Mouse (Mus musculus): ENCODE results near the gene Gm7138. TPM values are rescaled to one million over a fixed set of nuclear protein-coding genes. Genes with fewer than 3 reads are reported as not detected.

Gene Gm7138
- polyA plus RNA-seq, 1 experiment, result not detected

Other genes with a start within 250 kb of the Gm7138 start
- 1.3 TPM for gene Itgb2, start 246.7 kb downstream of the Gm7138 start, polyA plus RNA-seq (2012; fragmentation: generic; extraction: Trizol)
- 237 TPM for gene Pttg1ip, start 195.2 kb downstream of the Gm7138 start, polyA plus RNA-seq (2012; fragmentation: generic; extraction: Trizol)
- gene Sumo3, start 170.8 kb downstream of the Gm7138 start, polyA plus RNA-seq (2012; fragmentation: generic; extraction: Trizol), result 127 TPM
- gene Gm49325, start 170.7 kb downstream of the Gm7138 start, polyA plus RNA-seq (2012; fragmentation: generic; extraction: Trizol), result 8.8 TPM
- 181 TPM for gene Ube2g2, start 154.7 kb downstream of the Gm7138 start, polyA plus RNA-seq (2012; fragmentation: generic; extraction: Trizol)
- gene Tspear, start 90.4 kb downstream of the Gm7138 start, polyA plus RNA-seq (2012; fragmentation: generic; extraction: Trizol), result not detected
- not detected for gene Gm19402, start 86.2 kb downstream of the Gm7138 start, polyA plus RNA-seq (2012; fragmentation: generic; extraction: Trizol)
- not detected for gene Gm9508, start 79.7 kb downstream of the Gm7138 start, polyA plus RNA-seq (2012; fragmentation: generic; extraction: Trizol)
- not detected for gene Gm10272, start 70.3 kb downstream of the Gm7138 start, polyA plus RNA-seq (2012; fragmentation: generic; extraction: Trizol)
- not detected for gene Gm10024, start 65.5 kb downstream of the Gm7138 start, polyA plus RNA-seq (2012; fragmentation: generic; extraction: Trizol)
- not detected for gene Gm10142, start 61.1 kb downstream of the Gm7138 start, polyA plus RNA-seq (2012; fragmentation: generic; extraction: Trizol)
- not detected for gene Krtap12-1, start 56.3 kb downstream of the Gm7138 start, polyA plus RNA-seq (2012; fragmentation: generic; extraction: Trizol)
- gene Gm10100, start 50.5 kb downstream of the Gm7138 start, polyA plus RNA-seq (2012; fragmentation: generic; extraction: Trizol), result not detected
- not detected for gene Gm18596, start 34.3 kb downstream of the Gm7138 start, polyA plus RNA-seq (2012; fragmentation: generic; extraction: Trizol)
- not detected for gene Gm9736, start 25.6 kb downstream of the Gm7138 start, polyA plus RNA-seq (2012; fragmentation: generic; extraction: Trizol)
- gene Gm3233, start 17.3 kb downstream of the Gm7138 start, polyA plus RNA-seq (2012; fragmentation: generic; extraction: Trizol), result not detected
- not detected for gene Gm3238, start 5.6 kb downstream of the Gm7138 start, polyA plus RNA-seq (2012; fragmentation: generic; extraction: Trizol)
- gene Gm3250, start 5.6 kb upstream of the Gm7138 start, polyA plus RNA-seq (2012; fragmentation: generic; extraction: Trizol), result not detected
- not detected for gene Gm7137, start 11.3 kb upstream of the Gm7138 start, polyA plus RNA-seq (2012; fragmentation: generic; extraction: Trizol)
- not detected for gene Gm9639, start 18.1 kb upstream of the Gm7138 start, polyA plus RNA-seq (2012; fragmentation: generic; extraction: Trizol)
- not detected for gene Gm19668, start 22.2 kb upstream of the Gm7138 start, polyA plus RNA-seq (2012; fragmentation: generic; extraction: Trizol)
- gene Gm9507, start 34.9 kb upstream of the Gm7138 start, polyA plus RNA-seq (2012; fragmentation: generic; extraction: Trizol), result not detected
- gene Gm2696, start 37.7 kb upstream of the Gm7138 start, polyA plus RNA-seq (2012; fragmentation: generic; extraction: Trizol), result not detected
- gene Krtap10-4, start 50.2 kb upstream of the Gm7138 start, polyA plus RNA-seq (2012; fragmentation: generic; extraction: Trizol), result not detected
- not detected for gene Krtap10-10, start 59.0 kb upstream of the Gm7138 start, polyA plus RNA-seq (2012; fragmentation: generic; extraction: Trizol)
- gene Gm36176, start 69.9 kb upstream of the Gm7138 start, polyA plus RNA-seq (2012; fragmentation: generic; extraction: Trizol), result not detected
- not detected for gene Gm10318, start 75.9 kb upstream of the Gm7138 start, polyA plus RNA-seq (2012; fragmentation: generic; extraction: Trizol)
- gene Gm3285, start 85.0 kb upstream of the Gm7138 start, polyA plus RNA-seq (2012; fragmentation: generic; extraction: Trizol), result not detected
- gene Lrrc3, start 125.6 kb upstream of the Gm7138 start, polyA plus RNA-seq (2012; fragmentation: generic; extraction: Trizol), result 0.01 TPM
- gene Trpm2, start 193.6 kb upstream of the Gm7138 start, polyA plus RNA-seq (2012; fragmentation: generic; extraction: Trizol), result not detected
- 12.8 TPM for gene 1810043G02Rik, start 201.6 kb upstream of the Gm7138 start, polyA plus RNA-seq (2012; fragmentation: generic; extraction: Trizol)
- 122 TPM for gene Pfkl, start 233.1 kb upstream of the Gm7138 start, polyA plus RNA-seq (2012; fragmentation: generic; extraction: Trizol)